Mouse (Mus musculus) erythroblast, embryonic 14.5 days (primary cell): ENCODE measurements around the gene Slc40a1. TPM values are rescaled to one million over a fixed set of nuclear protein-coding genes. Genes with fewer than 3 reads are reported as not detected.

Experiments
- H3K27me3 ChIP-seq: 2 replicates; pipeline ENCODE4 v1.6.1; 2012; ENCODE audit warnings: inconsistent platforms; ENCODE audit not compliant: control insufficient read depth
- H3K36me3 ChIP-seq: 2 replicates; pipeline ENCODE4 v1.6.1; 2012; ENCODE audit warnings: mild to moderate bottlenecking, inconsistent platforms; ENCODE audit not compliant: control insufficient read depth
- H3K4me1 ChIP-seq: 2 replicates; pipeline ENCODE4 v1.6.1; 2012; ENCODE audit warnings: inconsistent platforms; ENCODE audit not compliant: control insufficient read depth
- H3K4me3 ChIP-seq: replicated peaks from 2 replicates; pipeline ENCODE3; 2012; ENCODE audit warnings: moderate library complexity, mild to moderate bottlenecking, inconsistent platforms
- H3K9me3 ChIP-seq: 2 replicates; pipeline ENCODE4 v1.6.1; 2012; ENCODE audit warnings: low read length, inconsistent platforms, mixed read lengths; ENCODE audit not compliant: control insufficient read depth
- GATA1 ChIP-seq: IDR thresholded peaks from 2 replicates; pipeline ENCODE4 v1.6.1; 2012; ENCODE audit warnings: low read length, inconsistent platforms, mixed read lengths
- TAL1 ChIP-seq: IDR thresholded peaks from 3 replicates; pipeline ENCODE4 v1.6.1; 2012; ENCODE audit warnings: low read length, inconsistent platforms, mixed read lengths
- polyA plus RNA-seq: library from polyadenylated mRNA; stranded (reverse); fragments of >175 nt; gene quantifications from 2 replicates; pipeline ENCODE4 v1.2.3, GENCODE M21; 2012

The Slc40a1 gene
- 0.36 and 0.51 TPM in 2 replicates for polyA plus RNA-seq

GRCm38 (mm10) chr1:45926393-45926763 is at the start of gene Slc40a1:
Slc40a1 (minus strand) TSS chr1:45926523.
- H3K4me3 ChIP-seq: peak within 1 kb of the TSS; percentile 84
- TF ChIP-seq TAL1 (peak; percentile 74), GATA1 (peak; percentile 83)
- no peaks in the 10 kb centered on the region for H3K27me3 ChIP-seq
- peaks cover 31% of the 10 kb centered on the region for H3K36me3 ChIP-seq
- no peaks in the 10 kb centered on the region for H3K9me3 ChIP-seq
- H3K4me1 ChIP-seq: peaks cover 41% of the 10 kb centered on the region

GRCm38 (mm10) chr1:45971314-45971713 is 45.0 kb upstream of the Slc40a1 start:
- TF ChIP-seq TAL1 (no peak), GATA1 (no peak)
- H3K27me3 ChIP-seq: no peaks in the 10 kb centered on the region
- no peaks in the 10 kb centered on the region for H3K36me3 ChIP-seq

GRCm38 (mm10) chr1:45948988-45949387 is 22.7 kb upstream of the Slc40a1 start:
- TF ChIP-seq TAL1: no peak
- TF ChIP-seq GATA1: no peak
- H3K9me3 ChIP-seq: no peaks in the 10 kb centered on the region
- H3K36me3 ChIP-seq: no peaks in the 10 kb centered on the region
- H3K27me3 ChIP-seq: 0 out of 2 replicates have a peak, but pooled peaks cover 2% of the 10 kb centered on the region
- no peak overlapping the region for H3K4me3 ChIP-seq
- no peaks in the 10 kb centered on the region for H3K4me1 ChIP-seq

More at GRCm38 (mm10) chr1:45971314-45971713, 45.0 kb upstream of the Slc40a1 start:
- Histone ChIP-seq H3K4me3 (no peak overlapping the region), H3K9me3 (no peaks in the 10 kb centered on the region), H3K4me1 (no peaks in the 10 kb centered on the region)

GRCm38 (mm10) chr1:45947843-45948242 is 21.5 kb upstream of the Slc40a1 start:
- Histone ChIP-seq H3K27me3 (peaks cover 2% of the 10 kb centered on the region; the same call in 1 of the 2 replicates), H3K4me1 (no peaks in the 10 kb centered on the region), H3K4me3 (no peak overlapping the region), H3K36me3 (no peaks in the 10 kb centered on the region), H3K9me3 (no peaks in the 10 kb centered on the region)
- no peak for TF ChIP-seq GATA1
- TF ChIP-seq TAL1: no peak

- Histone ChIP-seq H3K27me3 (no peaks in the 10 kb centered on the region), H3K36me3 (no peaks in the 10 kb centered on the region), H3K4me1 (peaks cover 23% of the 10 kb centered on the region), H3K9me3 (no peaks in the 10 kb centered on the region), H3K4me3 (no peak overlapping the region)
- no peak for TF ChIP-seq TAL1
- no peak for TF ChIP-seq GATA1
These were observed 4.8 kb upstream of the Slc40a1 start for GRCm38 (mm10) chr1:45931127-45931526.

GRCm38 (mm10) chr1:45926911-45927310 is 588 bp upstream of the Slc40a1 start:
- no peaks in the 10 kb centered on the region for H3K27me3 ChIP-seq
- peaks cover 25% of the 10 kb centered on the region for H3K36me3 ChIP-seq
- TF ChIP-seq TAL1 (no peak), GATA1 (no peak)
- H3K9me3 ChIP-seq: no peaks in the 10 kb centered on the region
- peaks cover 41% of the 10 kb centered on the region for H3K4me1 ChIP-seq
- peak overlapping the region; percentile 84 for H3K4me3 ChIP-seq

GRCm38 (mm10) chr1:45925500-45926392 is 577 bp downstream of the Slc40a1 start:
- H3K27me3 ChIP-seq: no peaks in the 10 kb centered on the region
- peak overlapping the region; percentile 84 for H3K4me3 ChIP-seq
- H3K36me3 ChIP-seq: peaks cover 37% of the 10 kb centered on the region
- H3K9me3 ChIP-seq: no peaks in the 10 kb centered on the region
- TF ChIP-seq TAL1 (no peak), GATA1 (no peak)
- peaks cover 44% of the 10 kb centered on the region for H3K4me1 ChIP-seq

GRCm38 (mm10) chr1:45925131-45925499 is 1.2 kb downstream of the Slc40a1 start:
- TF ChIP-seq TAL1 (no peak), GATA1 (no peak)
- Histone ChIP-seq H3K4me1 (peaks cover 45% of the 10 kb centered on the region), H3K36me3 (peaks cover 43% of the 10 kb centered on the region), H3K4me3 (peak overlapping the region; percentile 84), H3K27me3 (no peaks in the 10 kb centered on the region), H3K9me3 (no peaks in the 10 kb centered on the region)

- Histone ChIP-seq H3K4me3 (peak overlapping the region; percentile 84), H3K27me3 (no peaks in the 10 kb centered on the region), H3K36me3 (peaks cover 49% of the 10 kb centered on the region), H3K9me3 (no peaks in the 10 kb centered on the region), H3K4me1 (peaks cover 42% of the 10 kb centered on the region)
- TF ChIP-seq TAL1 (no peak), GATA1 (no peak)
These were observed 1.8 kb downstream of the Slc40a1 start for GRCm38 (mm10) chr1:45924516-45924915.

GRCm38 (mm10) chr1:45923306-45923705 is 3.0 kb downstream of the Slc40a1 start:
- Histone ChIP-seq H3K9me3 (no peaks in the 10 kb centered on the region), H3K4me3 (peak overlapping the region; percentile 84)
- TF ChIP-seq GATA1 (no peak), TAL1 (no peak)

More at GRCm38 (mm10) chr1:45923306-45923705, 3.0 kb downstream of the Slc40a1 start:
- Histone ChIP-seq H3K36me3 (peaks cover 61% of the 10 kb centered on the region), H3K27me3 (no peaks in the 10 kb centered on the region), H3K4me1 (peaks cover 42% of the 10 kb centered on the region)
